In genomic region chrX:100625802-100626793, GRCm38 (mm10) we compare ENCODE assay signal across 8 mouse cellular contexts. TPM values are rescaled to one million over a fixed set of nuclear protein-coding genes. Genes with fewer than 3 reads are reported as not detected.
DNase-seq lines count a peak whose midpoint lies in the region; ATAC-seq and TF ChIP-seq lines count a peak whose summit lies in the region.

Pdzd11 (minus strand) TSS chrX:100626568.

- H3K27me3 ChIP-seq in ES-Bruce4 (ENCODE audit: control insufficient read depth, insufficient read depth, low read length, poor library complexity, severe bottlenecking): no peaks in the 10 kb centered on the region
- H3K27me3 ChIP-seq in forebrain, embryonic 13.5 days: no peaks in the 10 kb centered on the region
- no peaks in the 10 kb centered on the region for H3K27me3 ChIP-seq in liver, postnatal 0 days (ENCODE audit: insufficient read depth, low read length)
- no peaks in the 10 kb centered on the region for H3K27me3 ChIP-seq in neural tube, embryonic 14.5 days (ENCODE audit: control insufficient read depth, insufficient read depth, low read length)

- peak; percentile 100 for ATAC-seq in cerebellum, adult (ENCODE audit: insufficient number of reproducible peaks, low FRiP score, low TSS enrichment)
- peak; percentile 100 for ATAC-seq in forebrain, embryonic 13.5 days
- peak; percentile 99 for ATAC-seq in liver, postnatal 0 days
- peak; percentile 100 for ATAC-seq in neural tube, embryonic 14.5 days (ENCODE audit: low read depth)

- WGBS in forebrain, embryonic 13.5 days: 13% methylated on average over 62 of the region's 62 CpGs
- 18% methylated on average over 62 of the region's 62 CpGs for WGBS in large intestine, adult 2 months
- WGBS in liver, postnatal 0 days (ENCODE audit: insufficient replicate concordance): 22% methylated on average over 62 of the region's 62 CpGs
- 13% methylated on average over 61 of the region's 62 CpGs for WGBS in neural tube, embryonic 14.5 days

- no peaks in the 10 kb centered on the region for H3K4me1 ChIP-seq in ES-Bruce4 (ENCODE audit: control insufficient read depth, insufficient read depth, low read length)
- peaks cover 21% of the 10 kb centered on the region; the same call in 1 of the 2 replicates for H3K4me1 ChIP-seq in forebrain, embryonic 13.5 days
- H3K4me1 ChIP-seq in liver, postnatal 0 days (ENCODE audit: insufficient read depth): 0 out of 2 replicates have a peak, but pooled peaks cover 2% of the 10 kb centered on the region
- no peaks in the 10 kb centered on the region for H3K4me1 ChIP-seq in neural tube, embryonic 14.5 days (ENCODE audit: control insufficient read depth, insufficient read depth, low read length)

- H3K36me3 ChIP-seq in ES-Bruce4 (ENCODE audit: control insufficient read depth, insufficient read depth, low read length, poor library complexity, severe bottlenecking): peaks cover 3% of the 10 kb centered on the region
- peaks cover 16% of the 10 kb centered on the region; the same call in 1 of the 2 replicates for H3K36me3 ChIP-seq in forebrain, embryonic 13.5 days (ENCODE audit: poor library complexity, severe bottlenecking)
- peaks cover 16% of the 10 kb centered on the region for H3K36me3 ChIP-seq in liver, postnatal 0 days (replicated peaks; ENCODE audit: insufficient read depth, low read length)
- H3K36me3 ChIP-seq in neural tube, embryonic 14.5 days (ENCODE audit: control insufficient read depth, insufficient read depth, low read length): no peaks in the 10 kb centered on the region

- intact Hi-C loops in heart, postnatal 10 days (cut with DNase I): loop anchor here (10.0 kb wide), 1 partner anchor 109 kb away; no protein-coding TSS in a partner anchor

- H3K4me3 ChIP-seq in ES-Bruce4 (ENCODE audit: low read depth, low read length): peak within 1 kb of the TSS; percentile 94
- peak within 1 kb of the TSS; percentile 54 for H3K4me3 ChIP-seq in forebrain, embryonic 13.5 days
- H3K4me3 ChIP-seq in liver, postnatal 0 days (ENCODE audit: low read depth, low read length): peak within 1 kb of the TSS; percentile 79
- peak within 1 kb of the TSS; percentile 46 for H3K4me3 ChIP-seq in neural tube, embryonic 14.5 days (ENCODE audit: low read depth, low read length)

- peak; percentile 21 for TF ChIP-seq POLR2A in ES-Bruce4 (IDR thresholded peaks at IDR 0.05; ENCODE audit: insufficient read depth, low read length)

- H3K9me3 ChIP-seq in ES-Bruce4 (replicated peaks; ENCODE audit: control insufficient read depth, insufficient read depth, low read length, poor library complexity, severe bottlenecking): no peaks in the 10 kb centered on the region
- H3K9me3 ChIP-seq in forebrain, embryonic 13.5 days (replicated peaks): no peaks in the 10 kb centered on the region
- no peaks in the 10 kb centered on the region for H3K9me3 ChIP-seq in liver, postnatal 0 days (ENCODE audit: low read length)
- no peaks in the 10 kb centered on the region for H3K9me3 ChIP-seq in neural tube, embryonic 14.5 days (ENCODE audit: control insufficient read depth, low read length)

- peak within 1 kb of the TSS; percentile 69 for H3K4me2 ChIP-seq in forebrain, embryonic 13.5 days
- H3K4me2 ChIP-seq in liver, postnatal 0 days (ENCODE audit: low read depth, low read length): peak within 1 kb of the TSS; percentile 79
- H3K4me2 ChIP-seq in neural tube, embryonic 14.5 days (ENCODE audit: low read depth, low read length): peak within 1 kb of the TSS; percentile 64

- TF ChIP-seq EP300 in ES-Bruce4 (IDR thresholded peaks at IDR 0.05; ENCODE audit: insufficient read depth, low read depth, low read length): no peak
- TF ChIP-seq EP300 in liver, postnatal 0 days (IDR thresholded peaks at IDR 0.05; ENCODE audit: low read depth): no peak

- DNase-seq in heart, postnatal 10 days: peak; percentile 91 to 92
- peak; percentile 80 for DNase-seq in large intestine, adult 2 months (ENCODE audit: low read depth, low spot score)
- peak; percentile 92 for DNase-seq in liver, postnatal 0 days
- DNase-seq in testis, postnatal 10 days (ENCODE audit: low spot score): peak; percentile 85

- H3K9ac ChIP-seq in ES-Bruce4 (ENCODE audit: low read depth, poor library complexity, severe bottlenecking): peak within 1 kb of the TSS; percentile 88
- H3K9ac ChIP-seq in forebrain, embryonic 13.5 days: peak within 1 kb of the TSS; percentile 66
- H3K9ac ChIP-seq in liver, postnatal 0 days (replicated peaks): peak within 1 kb of the TSS; percentile 82
- peak within 1 kb of the TSS; percentile 44; the same call in 1 of the 2 replicates for H3K9ac ChIP-seq in neural tube, embryonic 14.5 days (replicated peaks; ENCODE audit: low read depth, low read length)

- H3K27ac ChIP-seq in ES-Bruce4 (ENCODE audit: insufficient read depth, low read length): peak within 1 kb of the TSS; percentile 84
- H3K27ac ChIP-seq in forebrain, embryonic 13.5 days: peak within 1 kb of the TSS; percentile 65
- H3K27ac ChIP-seq in liver, postnatal 0 days (ENCODE audit: low read depth): peak within 1 kb of the TSS; percentile 75
- H3K27ac ChIP-seq in neural tube, embryonic 14.5 days (ENCODE audit: low read depth, low read length): no peak within 1 kb of the TSS

- no peak for TF ChIP-seq CTCF in ES-Bruce4 (IDR thresholded peaks at IDR 0.05; ENCODE audit: low read depth, low read length)
- no peak for TF ChIP-seq CTCF in liver, postnatal 0 days (IDR thresholded peaks at IDR 0.05; ENCODE audit: low read depth)

RNA-seq across cellular contexts. Expression of gene Pdzd11, which starts in this region (rescaled TPM):
- polyA plus RNA-seq in ES-Bruce4 (2011; ENCODE audit: insufficient read depth, insufficient read length, low read depth, missing spikeins): 59.2 and 63.7 TPM in 2 replicates
- polyA plus RNA-seq in forebrain, embryonic 13.5 days (2015; fragmentation: Nextera tagmentation; extraction: Ambion mirVana): 140 and 143 TPM in 2 replicates
- total RNA-seq in heart, postnatal 10 days (2021): 10 to 100 TPM; 34.5 to 35.5 TPM
- 24.8 and 30.5 TPM in 2 replicates for polyA plus RNA-seq in large intestine, adult 2 months (2012; rRNA removed)
- polyA plus RNA-seq in liver, postnatal 0 days (2015; fragmentation: Nextera tagmentation; extraction: Ambion mirVana): 40.0 and 40.2 TPM in 2 replicates
- 98.9 and 101 TPM in 2 replicates for polyA plus RNA-seq in neural tube, embryonic 14.5 days (2014; fragmentation: Nextera tagmentation; extraction: Ambion mirVana)
